Mouse (Mus musculus) liver, adult 2 months (tissue): Measurements from ENCODE around the gene Zfp64.

Experiments used
- CTCF ChIP-seq: fragments of 200-500 bp; IDR thresholded peaks from 2 replicates; pipeline ENCODE4 v1.5.1; 2011; ENCODE audit warnings: low read depth, low read length, control low read depth
- POLR2A ChIP-seq: fragments of 200-500 bp; IDR thresholded peaks from 2 replicates; pipeline ENCODE4 v1.6.1; 2011; ENCODE audit warnings: low read length, control low read depth; ENCODE audit not compliant: insufficient read depth; ENCODE audit errors: extremely low read depth

GRCm38 (mm10) chr2:168881927-168882326, 73.5 kb downstream of the Zfp64 start:
- TF ChIP-seq POLR2A (no peak), CTCF (peak; percentile 78)
